Mouse (Mus musculus): ENCODE results near the gene Pitpnm2. TPM values are rescaled to one million over a fixed set of nuclear protein-coding genes. Genes with fewer than 3 reads are reported as not detected.

Gene Pitpnm2
- polyA plus RNA-seq, 1 experiment, result not detected

DNA sequence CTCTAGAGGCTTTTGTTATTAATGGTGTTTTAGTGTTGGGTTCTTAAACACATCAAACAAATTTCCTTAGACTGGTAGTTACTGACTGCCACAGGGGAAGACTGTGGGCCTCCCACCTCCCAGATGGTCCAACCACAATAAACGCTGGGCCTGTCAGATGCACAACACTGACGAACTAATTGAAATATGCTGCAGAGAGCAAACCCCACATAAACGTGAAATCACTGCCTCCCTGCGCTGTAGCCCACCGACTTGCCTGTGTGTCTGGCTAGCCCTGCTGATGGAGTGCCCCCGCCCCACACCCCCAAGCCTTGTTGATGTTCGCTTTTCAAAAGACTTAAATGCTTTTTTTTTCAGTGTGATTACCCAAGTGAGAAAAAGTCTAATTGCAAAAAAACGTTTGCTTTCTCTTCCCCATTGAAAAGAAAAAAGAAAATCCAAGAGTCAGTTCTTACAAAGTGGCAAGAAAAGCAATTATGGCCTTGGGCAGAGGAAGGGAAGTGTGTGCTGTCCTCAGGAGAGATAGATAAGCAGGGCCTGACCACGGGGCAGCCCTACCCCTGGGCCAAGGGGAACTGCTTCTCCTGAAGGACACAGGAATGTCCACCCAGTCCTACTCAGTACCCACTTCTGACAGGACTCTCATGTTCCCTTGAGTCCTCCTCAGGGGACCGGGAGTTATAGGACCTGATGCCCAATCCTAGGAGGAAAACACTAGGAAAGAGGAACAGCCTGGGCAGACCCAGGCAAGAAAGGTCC lies 7.7 kb downstream of the Pitpnm2 start:
- Histone ChIP-seq H3K4me1 (ENCODE audit: control insufficient read depth, insufficient read depth, low read length) (peaks cover 45% of the 10 kb centered on the region), H3K4me3 (ENCODE audit: insufficient read depth, low read depth, low read length) (no peak overlapping the region), H3K27ac (ENCODE audit: insufficient read depth, low read depth, low read length) (peak overlapping the region; percentile 88)
- 30% methylated on average over 10 of the region's 10 CpGs for WGBS
- TF ChIP-seq CTCF (IDR thresholded peaks at IDR 0.05; ENCODE audit: insufficient read depth, low read depth, low read length) (no peak), POLR2A (IDR thresholded peaks at IDR 0.05; ENCODE audit: insufficient read depth, low read depth, low read length) (no peak)

DNA sequence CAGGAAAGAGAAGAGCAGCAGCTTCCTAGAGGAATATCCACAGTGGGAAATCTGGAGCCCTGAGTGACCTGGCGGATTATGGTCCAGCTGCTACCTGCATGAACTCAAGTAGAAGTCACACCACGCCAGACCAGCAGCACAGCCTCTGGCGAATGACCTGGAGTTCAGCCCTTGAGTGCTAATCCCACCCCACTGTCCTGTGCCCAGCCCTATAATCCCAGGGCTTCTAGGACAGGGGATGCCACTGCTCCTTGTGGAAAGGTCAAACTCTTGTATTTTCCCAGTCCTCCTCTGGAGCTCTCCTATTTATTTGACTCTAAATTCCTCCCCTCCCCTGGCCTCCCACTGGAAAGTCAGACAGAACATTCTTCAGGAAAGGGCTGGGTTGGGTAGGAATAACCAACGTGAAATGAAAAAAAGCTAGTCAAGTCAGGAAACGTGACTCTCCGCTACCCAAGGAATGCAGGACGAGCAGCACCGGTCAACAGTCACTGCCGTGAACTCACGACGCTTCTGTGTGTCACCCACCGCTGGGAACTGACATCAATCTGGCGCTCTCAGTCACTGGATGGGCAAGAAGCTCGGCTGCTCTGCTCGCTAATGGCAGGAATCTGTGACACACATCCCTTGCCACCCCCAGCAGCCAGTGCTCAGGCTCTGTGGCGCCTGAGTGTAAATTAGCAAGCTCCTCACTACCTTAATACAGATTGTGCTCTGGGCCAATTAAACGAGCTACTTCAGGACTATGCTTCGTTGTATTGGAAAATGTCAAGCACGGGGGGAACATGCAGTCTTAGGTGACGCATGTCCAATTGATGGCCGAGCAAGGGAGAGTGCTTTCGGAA lies 8.5 kb downstream of the Pitpnm2 start:
- Histone ChIP-seq H3K4me1 (ENCODE audit: control insufficient read depth, insufficient read depth, low read length) (peaks cover 48% of the 10 kb centered on the region), H3K27ac (ENCODE audit: insufficient read depth, low read depth, low read length) (peak overlapping the region; percentile 88), H3K4me3 (ENCODE audit: insufficient read depth, low read depth, low read length) (no peak overlapping the region)
- WGBS, result 34% methylated on average over 22 of the region's 22 CpGs
- no peak for TF ChIP-seq CTCF (IDR thresholded peaks at IDR 0.05; ENCODE audit: insufficient read depth, low read depth, low read length)
- TF ChIP-seq POLR2A (IDR thresholded peaks at IDR 0.05; ENCODE audit: insufficient read depth, low read depth, low read length), result no peak

DNA sequence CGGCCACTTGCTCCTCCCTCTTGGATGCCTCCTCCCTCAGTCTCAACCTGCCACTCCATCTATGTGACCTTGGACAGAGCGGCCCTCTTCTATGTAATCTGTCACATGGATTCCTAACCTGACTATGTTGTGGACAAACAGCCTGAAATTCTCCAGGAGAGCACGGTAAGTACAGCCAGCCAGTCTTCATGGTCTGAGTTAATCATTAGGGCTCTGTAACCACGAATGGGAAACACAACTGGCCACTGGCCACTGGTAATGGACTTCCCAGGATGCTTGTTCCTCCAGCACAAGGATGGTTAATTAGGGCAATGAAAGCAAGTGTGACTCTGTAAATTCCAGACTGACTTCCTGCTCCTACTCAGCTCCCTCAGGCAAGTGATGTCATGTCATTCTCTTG lies 13.4 kb downstream of the Pitpnm2 start:
- WGBS, result 72% methylated on average over 4 of the region's 4 CpGs
- peaks cover 60% of the 10 kb centered on the region for H3K4me1 ChIP-seq (ENCODE audit: control insufficient read depth, insufficient read depth, low read length)
- H3K27ac ChIP-seq (ENCODE audit: insufficient read depth, low read depth, low read length), result no peak overlapping the region
- H3K4me3 ChIP-seq (ENCODE audit: insufficient read depth, low read depth, low read length), result no peak overlapping the region
- TF ChIP-seq CTCF (IDR thresholded peaks at IDR 0.05; ENCODE audit: insufficient read depth, low read depth, low read length) (no peak), POLR2A (IDR thresholded peaks at IDR 0.05; ENCODE audit: insufficient read depth, low read depth, low read length) (no peak)

DNA sequence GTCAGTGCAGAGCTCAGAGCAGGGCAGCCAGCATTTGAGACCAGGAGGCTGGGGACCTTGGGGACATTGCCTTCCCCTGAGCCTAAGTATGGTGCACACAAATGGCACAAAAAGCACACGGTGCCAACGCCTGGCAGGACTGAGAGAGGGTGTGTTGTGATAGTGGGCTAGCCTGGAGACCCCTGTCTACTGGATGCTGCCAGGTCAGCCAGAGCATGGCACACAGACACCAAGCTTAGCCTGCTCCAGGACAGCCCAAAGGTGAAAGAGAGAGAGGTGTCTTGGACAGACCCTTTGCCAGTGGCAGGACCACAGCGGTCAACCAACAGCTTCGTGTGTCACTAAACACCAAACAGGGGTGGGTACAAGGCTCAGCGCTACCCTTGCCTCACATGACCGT lies 14.8 kb downstream of the Pitpnm2 start:
- Histone ChIP-seq H3K4me1 (ENCODE audit: control insufficient read depth, insufficient read depth, low read length) (peaks cover 53% of the 10 kb centered on the region), H3K27ac (ENCODE audit: insufficient read depth, low read depth, low read length) (peak overlapping the region; percentile 80; the same call in 1 of the 2 replicates), H3K4me3 (ENCODE audit: insufficient read depth, low read depth, low read length) (no peak overlapping the region)
- TF ChIP-seq CTCF (IDR thresholded peaks at IDR 0.05; ENCODE audit: insufficient read depth, low read depth, low read length) (no peak), POLR2A (IDR thresholded peaks at IDR 0.05; ENCODE audit: insufficient read depth, low read depth, low read length) (no peak)
- WGBS, result 90% methylated on average over 6 of the region's 6 CpGs

DNA sequence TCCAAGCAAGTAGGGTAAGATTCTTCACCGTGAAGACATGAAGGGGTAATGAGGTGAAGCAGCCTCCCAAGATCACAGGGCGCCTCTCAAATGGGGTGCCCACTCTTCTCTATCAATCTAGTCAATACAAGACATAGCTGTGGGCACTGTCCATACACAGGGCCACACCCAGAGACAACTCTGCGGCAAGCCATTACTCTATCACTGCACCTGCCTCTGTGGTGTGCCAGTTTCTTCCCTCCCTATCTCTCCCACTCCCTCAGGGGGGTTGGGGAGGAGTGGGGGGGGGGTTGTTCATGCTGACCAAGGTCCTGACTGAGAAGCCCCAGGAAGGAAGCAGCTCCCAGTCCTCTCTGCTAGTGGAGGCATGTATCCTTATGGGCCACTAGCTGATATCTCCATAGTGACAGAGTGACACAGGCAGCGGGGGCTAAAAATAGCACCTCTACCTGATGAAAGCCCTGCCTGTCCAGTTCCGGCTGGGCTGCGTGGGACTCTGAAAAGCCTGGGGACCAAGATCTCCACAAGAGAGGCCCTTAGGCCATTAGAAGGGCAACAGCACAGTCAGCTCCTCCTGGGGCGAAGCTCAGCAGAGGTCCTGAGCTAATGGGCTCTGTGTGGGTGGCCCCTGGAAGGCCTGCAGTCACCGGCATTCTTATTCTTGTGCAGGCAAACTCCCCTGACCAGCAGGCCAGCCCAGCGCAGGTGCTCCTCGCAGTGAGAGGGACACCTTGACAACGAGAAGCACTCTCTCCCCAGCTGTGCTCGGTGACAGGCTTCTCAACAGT lies 15.5 kb downstream of the Pitpnm2 start:
- Histone ChIP-seq H3K27ac (ENCODE audit: insufficient read depth, low read depth, low read length) (peak overlapping the region; percentile 80), H3K4me1 (ENCODE audit: control insufficient read depth, insufficient read depth, low read length) (peaks cover 51% of the 10 kb centered on the region), H3K4me3 (ENCODE audit: insufficient read depth, low read depth, low read length) (no peak overlapping the region)
- 57% methylated on average over 12 of the region's 12 CpGs for WGBS
- TF ChIP-seq CTCF (IDR thresholded peaks at IDR 0.05; ENCODE audit: insufficient read depth, low read depth, low read length) (no peak), POLR2A (IDR thresholded peaks at IDR 0.05; ENCODE audit: insufficient read depth, low read depth, low read length) (no peak)

DNA sequence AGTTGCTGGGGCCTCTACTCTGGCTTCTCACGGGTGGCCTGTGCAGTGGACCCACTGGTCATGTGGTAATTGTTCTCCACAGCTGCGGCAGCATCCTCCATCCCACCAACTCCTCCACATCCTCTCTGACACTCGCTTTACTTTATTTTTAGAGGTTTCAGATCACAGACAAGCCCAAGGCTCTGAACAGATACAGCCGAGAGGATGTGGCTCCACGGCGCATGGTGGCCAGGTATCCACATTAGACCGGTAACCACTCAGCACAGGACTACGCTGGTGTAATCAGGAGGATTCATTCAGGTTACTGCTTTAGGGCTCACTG lies 16.5 kb downstream of the Pitpnm2 start:
- no peak overlapping the region for H3K4me3 ChIP-seq (ENCODE audit: insufficient read depth, low read depth, low read length)
- WGBS, result 45% methylated on average over 8 of the region's 8 CpGs
- no peak for TF ChIP-seq POLR2A (IDR thresholded peaks at IDR 0.05; ENCODE audit: insufficient read depth, low read depth, low read length)
- no peak for TF ChIP-seq CTCF (IDR thresholded peaks at IDR 0.05; ENCODE audit: insufficient read depth, low read depth, low read length)
- peak overlapping the region; percentile 75 for H3K27ac ChIP-seq (ENCODE audit: insufficient read depth, low read depth, low read length)
- H3K4me1 ChIP-seq (ENCODE audit: control insufficient read depth, insufficient read depth, low read length), result peaks cover 44% of the 10 kb centered on the region

DNA sequence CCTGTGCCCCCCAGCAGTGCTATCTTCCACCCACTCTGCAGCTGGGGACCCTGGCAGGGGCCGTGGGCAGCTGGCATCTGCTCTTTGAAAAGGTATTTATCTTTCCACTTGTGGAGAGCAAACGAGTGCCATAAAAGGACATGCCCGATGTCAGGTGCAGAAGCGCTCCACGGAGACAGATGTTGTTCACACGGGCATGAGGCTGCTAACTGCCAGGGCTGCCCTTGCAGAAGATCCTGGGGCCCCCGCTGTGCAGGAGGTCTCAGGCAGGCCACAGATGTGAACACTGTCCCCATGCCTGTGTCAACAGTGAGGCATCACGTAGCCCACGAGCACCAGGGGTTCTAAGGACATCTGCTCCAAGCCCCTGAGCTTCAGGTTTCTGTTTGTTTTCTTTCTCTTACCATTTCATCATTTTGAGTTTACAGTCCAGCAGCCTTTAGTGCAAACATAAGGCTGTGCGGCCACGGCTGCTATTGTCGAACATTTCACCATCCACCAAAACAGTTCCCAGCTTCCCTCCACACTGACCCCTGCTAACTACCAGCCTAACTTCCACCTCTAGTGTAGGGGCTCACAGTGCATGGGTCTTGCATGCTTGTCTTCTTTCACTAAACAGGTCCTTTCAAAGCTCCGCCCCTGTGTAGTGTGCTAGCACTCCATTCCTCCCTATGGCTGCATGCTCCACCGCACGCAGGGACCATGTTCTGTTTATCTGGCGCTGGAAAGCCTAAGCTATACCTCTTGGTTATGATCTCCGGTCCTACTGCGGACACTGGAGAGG lies 17.0 kb downstream of the Pitpnm2 start:
- TF ChIP-seq POLR2A (IDR thresholded peaks at IDR 0.05; ENCODE audit: insufficient read depth, low read depth, low read length), result no peak
- TF ChIP-seq CTCF (IDR thresholded peaks at IDR 0.05; ENCODE audit: insufficient read depth, low read depth, low read length), result no peak
- no peak overlapping the region for H3K4me3 ChIP-seq (ENCODE audit: insufficient read depth, low read depth, low read length)
- peaks cover 40% of the 10 kb centered on the region for H3K4me1 ChIP-seq (ENCODE audit: control insufficient read depth, insufficient read depth, low read length)
- peak overlapping the region; percentile 75 for H3K27ac ChIP-seq (ENCODE audit: insufficient read depth, low read depth, low read length)
- 56% methylated on average over 18 of the region's 18 CpGs for WGBS

DNA sequence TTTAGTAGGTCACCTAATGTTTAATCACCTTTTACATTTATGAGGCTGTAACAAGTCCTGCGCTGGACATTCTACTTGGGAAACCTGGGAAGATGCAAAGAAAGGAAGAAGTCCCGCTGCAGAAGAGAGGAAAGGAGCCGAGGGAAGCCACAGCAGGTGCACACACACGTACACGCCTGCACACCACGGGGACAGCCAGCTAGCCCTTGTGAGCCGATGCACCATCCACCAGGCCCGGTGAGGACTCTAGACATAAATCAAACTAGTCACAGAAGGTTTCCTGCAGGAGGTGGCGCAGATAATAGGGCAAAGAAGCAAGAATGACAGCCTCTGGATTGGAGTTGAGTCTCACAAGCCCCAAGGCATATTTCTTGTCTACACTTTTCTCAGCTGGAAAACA lies 19.1 kb downstream of the Pitpnm2 start:
- H3K27ac ChIP-seq (ENCODE audit: insufficient read depth, low read depth, low read length), result no peak overlapping the region
- peaks cover 52% of the 10 kb centered on the region for H3K4me1 ChIP-seq (ENCODE audit: control insufficient read depth, insufficient read depth, low read length)
- no peak overlapping the region for H3K4me3 ChIP-seq (ENCODE audit: insufficient read depth, low read depth, low read length)
- 81% methylated on average over 9 of the region's 9 CpGs for WGBS
- TF ChIP-seq POLR2A (IDR thresholded peaks at IDR 0.05; ENCODE audit: insufficient read depth, low read depth, low read length) (no peak), CTCF (IDR thresholded peaks at IDR 0.05; ENCODE audit: insufficient read depth, low read depth, low read length) (no peak)
